Mouse (Mus musculus) midbrain, postnatal 0 days (tissue): ENCODE measurements around the gene Pik3ap1. TPM values are rescaled to one million over a fixed set of nuclear protein-coding genes. Genes with fewer than 3 reads are reported as not detected.

ENCODE experiments used
- ATAC-seq: fragments of 200-750 bp; cut with Nextera tagmentation; 2 replicates; pipeline ENCODE4 v1.8.0; 2017; ENCODE audit warnings: moderate number of reproducible peaks, mild to moderate bottlenecking, moderate TSS enrichment, moderate library complexity; ENCODE audit not compliant: low FRiP score
- DNase-seq: peaks from one replicate; pipeline ENCODE4 v3.0.0-alpha.2; 2015; ENCODE audit warnings: low spot score
- H3K27ac ChIP-seq: fragments of 300-500 bp; sonication (generic); 2 replicates; pipeline ENCODE4 v1.5.1; 2014; ENCODE audit warnings: low read depth, mild to moderate bottlenecking, low read length, mixed read lengths
- H3K27me3 ChIP-seq: fragments of 300-500 bp; sonication (generic); 2 replicates; pipeline ENCODE4 v1.6.1; 2014; ENCODE audit warnings: low read length, control low read depth, mixed read lengths; ENCODE audit not compliant: insufficient read depth
- H3K36me3 ChIP-seq: fragments of 300-500 bp; sonication (generic); 2 replicates; pipeline ENCODE4 v1.6.1; 2014; ENCODE audit warnings: low read length, control low read depth, mixed read lengths; ENCODE audit not compliant: insufficient read depth
- H3K4me1 ChIP-seq: fragments of 300-500 bp; sonication (generic); 2 replicates; pipeline ENCODE4 v1.6.1; 2014; ENCODE audit warnings: mild to moderate bottlenecking, control low read depth, antibody characterized with exemption, low read length, mixed read lengths; ENCODE audit not compliant: insufficient read depth
- H3K4me2 ChIP-seq: fragments of 300-500 bp; sonication (generic); 2 replicates; pipeline ENCODE4 v1.6.1; 2014; ENCODE audit warnings: low read depth, mild to moderate bottlenecking, low read length, mixed read lengths; ENCODE audit not compliant: poor library complexity, severe bottlenecking
- H3K4me3 ChIP-seq: fragments of 300-500 bp; sonication (generic); 2 replicates; pipeline ENCODE4 v1.5.1; 2014; ENCODE audit warnings: low read depth, mild to moderate bottlenecking, low read length, moderate library complexity
- H3K9ac ChIP-seq: fragments of 300-500 bp; sonication (generic); replicated peaks from 2 replicates; pipeline ENCODE4 v1.6.1; 2014; ENCODE audit warnings: mild to moderate bottlenecking, low read length, moderate library complexity, mixed read lengths; ENCODE audit not compliant: poor library complexity, severe bottlenecking
- H3K9me3 ChIP-seq: fragments of 300-500 bp; sonication (generic); 2 replicates; pipeline ENCODE4 v1.6.1; 2016; ENCODE audit warnings: low read length, control low read depth
- CTCF ChIP-seq: IDR thresholded peaks from 2 replicates; pipeline ENCODE4 v1.5.1; 2016; ENCODE audit warnings: antibody characterized with exemption, mild to moderate bottlenecking
- WGBS: fragments of 180-500 bp; shearing (Covaris S2); extraction: QIAGEN DNeasy Blood & Tissue Kit; methylation state at CpG from one replicate; pipeline ENCODE4 v1.1.7; 2014; 5-methylcytosine and 5-hydroxymethylcytosine counted together
- polyA plus RNA-seq: library from polyadenylated mRNA; unstranded; fragments of >200 nt; fragmentation: Nextera tagmentation; extraction: Ambion mirVana; gene quantifications from 2 replicates; pipeline ENCODE4 v1.2.1, GENCODE M21; 2015
- total RNA-seq: library from RNA; depleted of rRNA; stranded (reverse); fragments of >200 nt; gene quantifications from 2 replicates; pipeline ENCODE4 v1.2.3, GENCODE M21; 2014

The Pik3ap1 gene
- total and polyA plus RNA-seq, 2 experiments from 2014 or later = 1.6 to 3.1 TPM

GRCm38 (mm10) chr19:41287224-41287623, 97.7 kb downstream of the Pik3ap1 start:
- H3K4me2 ChIP-seq = no peak overlapping the region
- H3K27me3 ChIP-seq = no peaks in the 10 kb centered on the region
- TF ChIP-seq CTCF = no peak
- H3K9ac ChIP-seq = no peak overlapping the region
- no peak overlapping the region for H3K27ac ChIP-seq
- no peaks in the 10 kb centered on the region for H3K4me1 ChIP-seq
- H3K36me3 ChIP-seq = no peaks in the 10 kb centered on the region
- DNase-seq (no peak), ATAC-seq (no peak)
- 89% methylated on average over 7 of the region's 7 CpGs for WGBS
- H3K9me3 ChIP-seq = no peaks in the 10 kb centered on the region
- no peak overlapping the region for H3K4me3 ChIP-seq

- Histone ChIP-seq H3K4me1 (no peaks in the 10 kb centered on the region), H3K9me3 (no peaks in the 10 kb centered on the region), H3K27ac (no peak overlapping the region), H3K27me3 (no peaks in the 10 kb centered on the region), H3K36me3 (no peaks in the 10 kb centered on the region), H3K9ac (no peak overlapping the region), H3K4me2 (no peak overlapping the region), H3K4me3 (no peak overlapping the region)
- ATAC-seq = no peak
- WGBS = 67% methylated on average over 6 of the region's 6 CpGs
- no peak for DNase-seq
- TF ChIP-seq CTCF = no peak
These were observed 100.4 kb downstream of the Pik3ap1 start for GRCm38 (mm10) chr19:41284515-41284914.

GRCm38 (mm10) chr19:41282718-41283117, 102.2 kb downstream of the Pik3ap1 start:
- DNase-seq (no peak), ATAC-seq (no peak)
- Histone ChIP-seq H3K27me3 (no peaks in the 10 kb centered on the region), H3K36me3 (no peaks in the 10 kb centered on the region), H3K9ac (no peak overlapping the region), H3K4me3 (no peak overlapping the region), H3K9me3 (no peaks in the 10 kb centered on the region), H3K4me1 (no peaks in the 10 kb centered on the region), H3K27ac (no peak overlapping the region), H3K4me2 (peak overlapping the region; percentile 5; the same call in 1 of the 2 replicates)
- 90% methylated on average over 5 of the region's 5 CpGs for WGBS
- TF ChIP-seq CTCF = no peak

GRCm38 (mm10) chr19:41282216-41282615, 102.7 kb downstream of the Pik3ap1 start:
- ATAC-seq = no peak
- 86% methylated on average over 4 of the region's 4 CpGs for WGBS

GRCm38 (mm10) chr19:41279724-41280244, 105.1 kb downstream of the Pik3ap1 start:
- Histone ChIP-seq H3K4me3 (no peak overlapping the region), H3K9me3 (no peaks in the 10 kb centered on the region), H3K27me3 (no peaks in the 10 kb centered on the region), H3K9ac (no peak overlapping the region), H3K4me2 (no peak overlapping the region), H3K27ac (no peak overlapping the region), H3K36me3 (no peaks in the 10 kb centered on the region), H3K4me1 (no peaks in the 10 kb centered on the region)
- WGBS = 58% methylated on average over 8 of the region's 8 CpGs
- DNase-seq = no peak
- TF ChIP-seq CTCF = peak; percentile 51
- no peak for ATAC-seq

More at GRCm38 (mm10) chr19:41282216-41282615, 102.7 kb downstream of the Pik3ap1 start:
- H3K4me2 ChIP-seq = no peak overlapping the region
- H3K4me1 ChIP-seq = no peaks in the 10 kb centered on the region
- no peaks in the 10 kb centered on the region for H3K36me3 ChIP-seq
- H3K27me3 ChIP-seq = no peaks in the 10 kb centered on the region
- TF ChIP-seq CTCF = no peak
- H3K4me3 ChIP-seq = no peak overlapping the region
- H3K9me3 ChIP-seq = no peaks in the 10 kb centered on the region
- no peak for DNase-seq
- no peak overlapping the region for H3K9ac ChIP-seq
- H3K27ac ChIP-seq = no peak overlapping the region

GRCm38 (mm10) chr19:41278606-41279005, 106.3 kb downstream of the Pik3ap1 start:
- no peak overlapping the region for H3K9ac ChIP-seq
- no peaks in the 10 kb centered on the region for H3K4me1 ChIP-seq
- H3K4me3 ChIP-seq = no peak overlapping the region
- H3K4me2 ChIP-seq = no peak overlapping the region
- no peaks in the 10 kb centered on the region for H3K36me3 ChIP-seq
- TF ChIP-seq CTCF = no peak
- 85% methylated on average over 7 of the region's 7 CpGs for WGBS
- DNase-seq = no peak
- H3K27ac ChIP-seq = no peak overlapping the region
- H3K27me3 ChIP-seq = no peaks in the 10 kb centered on the region
- ATAC-seq = no peak
- H3K9me3 ChIP-seq = no peaks in the 10 kb centered on the region
